In genomic region chr1:79641355-79641754, GRCm38 (mm10) we compare ENCODE assay signal across 17 mouse cellular contexts. TPM values are rescaled to one million over a fixed set of nuclear protein-coding genes. Genes with fewer than 3 reads are reported as not detected.
A peak's percentile ranks its signal among the peaks of the same experiment; 100 is the strongest.
DNase-seq lines count a peak whose midpoint lies in the region; ATAC-seq and TF ChIP-seq lines count a peak whose summit lies in the region.
"Had no signal": no experiment of that assay in that cellular context is flagged by ENCODE, and none has a peak within 500 bp of the region (broad histone marks: within the 10 kb centered on the region; RNA-seq: fewer than 3 reads in every experiment).

No protein-coding gene starts in this region.

- TF ChIP-seq CTCF in lung, postnatal 0 days (IDR thresholded peaks at IDR 0.05) = no peak

- intact Hi-C loops in left cerebral cortex, postnatal 36 days (cut with DNase I) = loop anchor here (5.0 to 10.0 kb wide), 2 partner anchors 197 to 1104 kb away; partner anchors contain the start of gene Scg2

- peaks cover 9% of the 10 kb centered on the region; the same call in 1 of the 2 replicates for H3K4me1 ChIP-seq in heart, embryonic 12.5 days (replicated peaks)
- no peaks in the 10 kb centered on the region for H3K4me1 ChIP-seq in stomach, embryonic 14.5 days (ENCODE audit: control insufficient read depth, insufficient read depth, low read length)
- H3K4me1 ChIP-seq in lung, postnatal 0 days (ENCODE audit: insufficient read depth, low read depth, low read length) = no peaks in the 10 kb centered on the region
- H3K4me1 ChIP-seq: forebrain, embryonic 15.5 days had no signal

- H3K4me3 ChIP-seq in heart, embryonic 12.5 days = no peak overlapping the region
- no peak overlapping the region for H3K4me3 ChIP-seq in stomach, embryonic 14.5 days (ENCODE audit: low read depth, low read length)
- H3K4me3 ChIP-seq in lung, postnatal 0 days (ENCODE audit: low read depth, low read length) = no peak overlapping the region
- H3K4me3 ChIP-seq: forebrain, embryonic 15.5 days; heart, embryonic 15.5 days; megakaryocyte, embryonic 14.5 days had no signal

- H3K36me3 ChIP-seq in heart, embryonic 12.5 days = no peaks in the 10 kb centered on the region
- no peaks in the 10 kb centered on the region for H3K36me3 ChIP-seq in stomach, embryonic 14.5 days (ENCODE audit: control insufficient read depth, insufficient read depth, low read length)
- H3K36me3 ChIP-seq in lung, postnatal 0 days (ENCODE audit: insufficient read depth, low read length) = no peaks in the 10 kb centered on the region
- H3K36me3 ChIP-seq: forebrain, embryonic 15.5 days; heart, embryonic 15.5 days had no signal

- peak; percentile 5 to 10 for DNase-seq in heart, adult 18-20 months
- DNase-seq in NIH3T3 (ENCODE audit: low read depth) (peak; percentile 9), liver (peak; percentile 23)
- DNase-seq in left cerebral cortex, postnatal 36 days (ENCODE audit: low spot score in 2 of 2) = no peak
- no peak for DNase-seq in lung, postnatal 0 days (ENCODE audit: low spot score)
- DNase-seq: adrenal gland, adult 8-10 months; layer of hippocampus, adult 9-11 months; lung, adult 2 months; right cerebral cortex, adult 18-20 months had no signal

- 26% methylated on average over 6 of the region's 6 CpGs for WGBS in heart, embryonic 12.5 days
- WGBS in stomach, embryonic 14.5 days = 67% methylated on average over 6 of the region's 6 CpGs
- WGBS in lung, postnatal 0 days = 52% methylated on average over 6 of the region's 6 CpGs

- H3K27ac ChIP-seq in heart, embryonic 12.5 days (ENCODE audit: poor library complexity, severe bottlenecking) = no peak overlapping the region
- no peak overlapping the region for H3K27ac ChIP-seq in stomach, embryonic 14.5 days (ENCODE audit: low read length)
- no peak overlapping the region for H3K27ac ChIP-seq in lung, postnatal 0 days (ENCODE audit: low read length)
- H3K27ac ChIP-seq: forebrain, embryonic 15.5 days; heart, embryonic 15.5 days; kidney, postnatal 0 days had no signal

- ATAC-seq in heart, embryonic 12.5 days (ENCODE audit: insufficient number of reproducible peaks, low FRiP score) = no peak
- 0 out of 2 replicates have a peak, but pooled peaks have one; percentile 23 for ATAC-seq in stomach, embryonic 14.5 days (ENCODE audit: insufficient number of reproducible peaks, insufficient read depth, low FRiP score, low read depth)
- no peak for ATAC-seq in lung, postnatal 0 days
- ATAC-seq: CD4-positive, CD25-positive, alpha-beta regulatory T cell, adult 4 months; forebrain, embryonic 15.5 days had no signal

- TF ChIP-seq EP300 in lung, postnatal 0 days (IDR thresholded peaks at IDR 0.05) = no peak

- H3K9ac ChIP-seq in heart, embryonic 12.5 days = no peak overlapping the region
- no peak overlapping the region for H3K9ac ChIP-seq in stomach, embryonic 14.5 days (replicated peaks; ENCODE audit: low read depth, low read length)
- no peak overlapping the region for H3K9ac ChIP-seq in lung, postnatal 0 days (replicated peaks; ENCODE audit: low read depth)
- H3K9ac ChIP-seq: forebrain, embryonic 15.5 days; heart, embryonic 15.5 days had no signal

- H3K4me2 ChIP-seq in heart, embryonic 12.5 days = no peak overlapping the region
- H3K4me2 ChIP-seq in stomach, embryonic 14.5 days (replicated peaks; ENCODE audit: low read depth, low read length) = no peak overlapping the region
- no peak overlapping the region for H3K4me2 ChIP-seq in lung, postnatal 0 days (replicated peaks; ENCODE audit: low read depth, low read length)
- H3K4me2 ChIP-seq: forebrain, embryonic 15.5 days; heart, embryonic 15.5 days had no signal

- no peaks in the 10 kb centered on the region for H3K9me3 ChIP-seq in heart, embryonic 12.5 days (replicated peaks)
- no peaks in the 10 kb centered on the region for H3K9me3 ChIP-seq in stomach, embryonic 14.5 days (ENCODE audit: control insufficient read depth, low read depth, low read length)
- no peaks in the 10 kb centered on the region for H3K9me3 ChIP-seq in lung, postnatal 0 days (ENCODE audit: low read length)
- H3K9me3 ChIP-seq: forebrain, embryonic 15.5 days; heart, embryonic 15.5 days; megakaryocyte, embryonic 14.5 days had no signal

- H3K27me3 ChIP-seq in heart, embryonic 12.5 days (replicated peaks) = no peaks in the 10 kb centered on the region
- no peaks in the 10 kb centered on the region for H3K27me3 ChIP-seq in stomach, embryonic 14.5 days (ENCODE audit: control insufficient read depth, insufficient read depth, low read length)
- no peaks in the 10 kb centered on the region for H3K27me3 ChIP-seq in lung, postnatal 0 days (replicated peaks; ENCODE audit: insufficient read depth, low read length)
- H3K27me3 ChIP-seq: forebrain, embryonic 15.5 days; heart, embryonic 15.5 days; megakaryocyte, embryonic 14.5 days had no signal

RNA-seq across cellular contexts. Expression of gene Ap1s3, which starts 30.4 kb away (rescaled TPM):
- total RNA-seq in heart, adult 18-20 months (2021) = 1 to 10 TPM in 1 of 2 experiments, under 1 TPM in 1; 0.15 to 1.0 TPM
- 0.17 and 0.20 TPM in 2 replicates for polyA plus RNA-seq in heart, embryonic 12.5 days (2016; fragmentation: Nextera tagmentation; extraction: Ambion mirVana)
- polyA plus RNA-seq in stomach, embryonic 14.5 days (2014; fragmentation: Nextera tagmentation; extraction: Ambion mirVana) = 0.43 and 0.50 TPM in 2 replicates
- total RNA-seq in left cerebral cortex, postnatal 36 days (2021) = 1 to 10 TPM; 2.5 to 4.4 TPM
- polyA plus RNA-seq in lung, postnatal 0 days (2015; fragmentation: Nextera tagmentation; extraction: Ambion mirVana) = 1.2 and 1.6 TPM in 2 replicates
- total RNA-seq: gastrocnemius, adult 8-10 months had no signal
- polyA plus RNA-seq: forebrain, embryonic 15.5 days had no signal

Comparison
In these comparisons a context has a peak if more than half of its experiments do, and no peak if none do; other contexts are left out.
1. DNase-seq: peak in heart, adult 18-20 months (2 of 2), NIH3T3 (single experiment) and liver (single experiment); none in left cerebral cortex, postnatal 36 days (0 of 2) and lung, postnatal 0 days (single experiment).